Mouse (Mus musculus): ENCODE results near the gene Tmsb4x. TPM values are rescaled to one million over a fixed set of nuclear protein-coding genes. Genes with fewer than 3 reads are reported as not detected.

Gene Tmsb4x
- total RNA-seq, 2 experiments from 2014 or later, result 2,074 to 2,723 TPM

DNA sequence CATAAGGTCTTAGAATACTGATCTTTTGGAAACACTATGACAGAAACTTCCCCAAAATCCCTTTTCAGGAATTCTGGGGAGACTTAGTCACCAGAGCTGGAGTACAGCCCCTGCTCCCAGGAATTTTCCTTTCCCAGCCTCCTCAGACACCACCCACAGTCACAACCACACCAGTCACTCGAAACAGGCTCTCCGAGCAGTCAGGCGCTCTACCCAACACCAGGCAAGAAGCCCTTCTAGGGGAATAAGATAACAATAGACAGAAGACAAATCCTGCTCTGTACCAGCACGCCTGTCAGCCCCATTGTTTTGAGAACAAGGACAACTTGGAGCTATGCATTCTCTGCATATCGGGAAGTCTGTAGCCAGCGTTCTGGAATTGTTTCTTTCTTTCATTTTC lies 25.6 kb downstream of the Tmsb4x start:
- no peak for ATAC-seq (replicated peaks; ENCODE audit: poor library complexity)

DNA sequence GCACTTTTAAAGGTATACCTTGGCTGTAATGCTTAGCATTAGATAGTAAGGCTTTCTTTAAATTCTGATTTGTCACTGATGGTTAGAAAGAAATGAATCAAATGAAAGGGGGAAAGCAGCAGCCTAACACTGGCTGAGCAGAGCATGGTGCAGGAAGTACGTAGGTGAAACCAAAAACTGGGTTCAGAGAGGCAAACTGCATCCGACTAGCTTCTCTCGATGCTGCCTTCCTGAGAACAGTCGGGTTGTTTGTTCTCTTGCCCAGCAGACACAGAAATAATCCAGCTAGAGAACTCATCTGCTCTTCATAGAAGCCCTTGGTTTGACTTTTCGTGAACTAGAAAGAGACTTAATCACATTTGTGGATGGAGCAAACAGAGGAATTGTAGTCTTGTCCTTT lies 26.7 kb downstream of the Tmsb4x start:
- no peak for ATAC-seq (replicated peaks; ENCODE audit: poor library complexity)

DNA sequence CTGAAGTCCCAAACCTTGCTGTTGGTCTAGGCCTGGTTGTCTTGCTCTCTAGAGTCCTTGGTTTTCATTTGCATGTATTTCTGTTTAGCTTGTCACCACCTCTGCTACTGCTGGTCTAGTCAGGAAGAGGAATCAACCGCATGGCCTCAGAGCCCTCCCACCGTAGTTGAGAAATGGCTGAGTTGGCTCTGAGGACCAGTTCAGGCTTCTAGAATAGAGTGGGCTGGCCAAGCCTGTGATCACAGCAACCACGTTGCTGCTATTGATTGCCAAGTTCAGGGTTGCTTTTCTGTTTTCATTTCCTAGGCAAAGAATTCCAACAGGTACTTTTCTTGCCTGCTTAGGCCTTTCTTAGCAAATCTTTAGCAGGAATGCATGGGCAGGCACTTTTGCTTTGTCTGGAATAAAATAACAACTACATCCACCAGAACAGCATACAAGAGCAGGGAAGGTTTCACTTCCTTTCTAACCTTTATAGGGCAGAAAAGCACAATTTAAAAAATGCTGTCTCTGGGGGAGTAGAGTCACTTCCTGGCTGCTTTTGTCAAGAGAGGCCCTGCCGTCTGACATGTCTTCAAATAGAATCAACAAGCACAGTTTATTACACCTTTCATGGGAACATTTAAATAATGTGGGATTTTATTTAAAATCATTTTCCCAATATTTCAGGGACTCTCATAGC lies 29.0 kb downstream of the Tmsb4x start:
- peak; percentile 96 for ATAC-seq (replicated peaks; ENCODE audit: poor library complexity)

DNA sequence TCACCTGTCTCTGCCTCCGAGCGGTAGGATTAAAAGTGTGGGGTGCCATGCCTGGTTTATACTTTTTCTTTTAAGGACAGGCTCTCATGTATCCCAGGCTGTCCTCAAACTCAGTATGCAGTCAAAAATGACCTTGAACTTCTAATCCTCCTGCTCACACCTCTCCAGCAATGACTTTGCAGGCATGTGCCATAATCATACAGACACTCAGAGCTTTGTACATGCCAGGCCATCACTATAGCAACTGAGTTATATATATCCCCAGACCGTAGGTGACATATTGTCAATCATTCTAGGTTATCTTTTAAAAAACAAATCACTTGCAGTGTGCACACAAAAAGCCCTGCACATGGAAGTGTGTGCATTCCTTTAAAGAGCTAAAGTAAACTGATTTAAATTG lies 29.6 kb downstream of the Tmsb4x start:
- ATAC-seq (replicated peaks; ENCODE audit: poor library complexity), result no peak

DNA sequence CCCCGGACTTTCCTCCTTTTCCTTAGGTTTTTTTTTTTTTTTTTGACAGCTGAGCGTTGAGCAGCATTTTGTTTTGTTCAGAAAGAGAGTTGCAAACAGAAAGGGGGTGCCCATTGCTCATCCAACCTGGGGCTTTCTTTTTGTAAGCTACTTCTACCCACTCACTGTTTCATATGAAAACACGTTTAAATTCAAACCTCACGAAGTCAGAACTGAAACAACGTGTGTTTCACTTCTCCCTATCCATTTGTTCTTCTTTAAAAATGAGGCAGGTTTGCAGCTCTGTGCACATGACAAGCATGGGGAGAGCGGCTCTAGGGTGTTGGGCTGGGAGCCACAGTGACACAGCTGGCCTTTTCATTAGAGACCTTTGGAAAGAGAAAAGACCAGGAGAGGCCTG lies 33.8 kb downstream of the Tmsb4x start:
- peak; percentile 43 for ATAC-seq (replicated peaks; ENCODE audit: poor library complexity)

DNA sequence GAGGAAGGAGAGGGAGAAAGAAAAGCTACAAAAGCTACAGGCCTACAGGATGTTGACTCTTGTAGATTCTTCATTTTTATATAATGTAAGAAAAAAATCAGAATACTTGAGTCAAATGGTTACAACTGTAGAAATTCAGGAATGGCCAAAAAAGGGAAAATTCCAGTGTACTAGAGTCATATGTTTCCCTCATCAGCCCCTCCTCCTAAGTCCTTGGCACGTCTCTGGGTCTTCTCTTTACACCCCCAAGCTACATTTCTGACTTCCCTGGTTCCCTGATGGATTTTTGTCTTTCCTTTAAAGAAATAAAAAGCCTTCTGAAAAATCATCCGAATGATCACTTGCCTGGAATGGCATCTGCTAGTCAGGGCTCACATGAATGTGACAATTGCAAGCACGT lies 34.8 kb downstream of the Tmsb4x start:
- ATAC-seq (replicated peaks; ENCODE audit: poor library complexity), result no peak

DNA sequence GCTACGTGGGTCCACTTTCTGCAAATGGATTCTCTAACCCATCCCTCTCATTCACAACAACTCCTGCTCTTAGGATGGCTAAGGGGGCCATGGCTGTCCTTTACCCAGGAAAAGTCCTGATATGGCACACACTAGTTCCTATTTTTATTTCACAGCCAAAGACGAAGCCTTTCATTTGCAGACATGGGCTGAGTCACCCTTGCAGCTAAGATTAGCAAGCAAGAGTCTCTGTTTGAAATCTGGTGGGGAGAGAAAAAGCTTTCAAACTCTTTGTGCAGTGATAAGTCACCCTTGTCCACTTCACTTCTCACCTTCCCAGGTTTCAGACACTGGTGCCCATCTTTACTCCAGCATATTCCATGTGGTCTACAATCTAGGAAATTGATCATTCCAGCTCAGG lies 36.9 kb downstream of the Tmsb4x start:
- ATAC-seq (replicated peaks; ENCODE audit: poor library complexity), result no peak; the same call in 1 of the 2 replicates

DNA sequence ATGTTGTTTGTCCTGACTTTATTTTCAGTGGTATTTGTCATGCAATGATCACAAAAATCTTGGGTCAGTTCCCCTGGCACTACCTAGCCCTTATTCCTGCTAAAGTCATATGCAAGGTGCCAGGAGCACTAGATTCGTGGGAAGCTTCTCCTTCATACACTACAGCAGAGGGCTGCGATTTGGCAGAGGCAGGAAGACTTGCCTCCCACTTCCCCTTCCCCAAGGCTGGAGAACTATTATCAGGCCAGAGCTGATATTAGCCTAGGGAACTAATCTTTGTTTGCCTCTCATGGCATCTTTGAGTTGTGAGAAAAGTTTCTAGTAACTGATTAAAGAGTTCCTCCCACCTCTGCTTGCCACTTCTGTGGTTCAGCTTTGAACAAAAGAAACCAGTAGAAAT lies 37.8 kb downstream of the Tmsb4x start:
- peak; percentile 51; the same call in 1 of the 2 replicates for ATAC-seq (replicated peaks; ENCODE audit: poor library complexity)

DNA sequence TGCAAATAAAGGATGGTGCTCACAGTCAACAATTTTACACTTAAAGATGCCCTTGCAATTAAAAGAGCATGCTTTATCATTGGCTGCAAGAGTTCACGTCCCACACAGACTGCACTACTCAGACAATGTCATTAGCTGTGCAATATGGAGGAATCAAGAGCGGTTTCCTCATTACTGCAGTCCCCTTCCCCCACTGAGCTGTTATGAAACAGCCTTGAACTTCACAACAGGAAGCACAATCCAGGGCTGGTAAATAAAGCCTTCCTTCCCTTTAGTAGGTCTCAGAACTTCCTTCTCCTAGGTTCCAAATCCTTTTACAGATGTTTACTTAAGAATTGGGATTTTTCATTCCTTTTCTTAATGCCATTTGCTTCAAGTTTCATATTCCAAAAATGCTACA lies 41.8 kb downstream of the Tmsb4x start:
- peak; percentile 92 for ATAC-seq (replicated peaks; ENCODE audit: poor library complexity)

DNA sequence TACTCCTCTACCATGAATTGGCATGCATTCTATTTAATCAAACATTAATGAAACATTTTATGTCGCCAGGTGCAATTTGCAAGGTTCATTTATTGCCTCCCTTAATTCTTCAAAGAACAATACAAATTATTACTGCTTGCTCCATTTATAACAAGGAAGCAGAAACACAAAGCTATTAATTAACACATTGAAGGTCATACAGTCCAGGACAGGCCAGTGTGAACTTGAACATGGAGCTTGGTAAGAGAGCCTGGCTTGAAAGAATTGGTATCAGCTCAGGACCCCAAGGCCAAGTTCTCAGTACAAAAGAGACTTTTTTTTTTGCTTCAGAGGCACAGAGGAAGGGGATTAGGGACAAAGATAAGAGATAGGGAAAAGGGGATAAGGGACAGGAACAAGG lies 43.1 kb downstream of the Tmsb4x start:
- no peak for ATAC-seq (replicated peaks; ENCODE audit: poor library complexity)

DNA sequence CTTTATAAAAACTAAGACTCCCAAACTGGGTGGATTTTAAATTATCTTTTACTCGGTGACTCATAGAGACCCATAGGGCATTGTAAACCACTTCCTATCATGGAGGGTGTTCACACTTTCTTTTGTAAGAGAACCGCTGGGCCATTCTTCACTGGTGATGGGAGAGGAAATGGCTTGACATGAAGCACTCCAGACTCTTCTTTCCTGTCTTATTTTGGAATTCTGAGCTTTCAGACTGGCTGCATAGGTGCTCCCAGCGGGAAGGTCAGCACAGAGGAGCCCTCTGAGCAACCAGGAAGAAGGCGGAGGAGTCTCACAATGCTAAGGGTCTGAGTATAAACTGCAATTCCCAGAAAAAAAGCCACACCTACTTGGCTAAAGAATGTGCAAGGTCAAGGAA lies 51.4 kb downstream of the Tmsb4x start:
- no peak for ATAC-seq (replicated peaks; ENCODE audit: poor library complexity)

Other genes starting within 250 kb of the Tmsb4x start
- 5.4 and 8.5 TPM in 2 replicates for gene Tlr8, start 55.0 kb upstream of the Tmsb4x start, total RNA-seq (2015)
- 2.1 and 4.0 TPM in 2 replicates for gene Tlr8, start 55.0 kb upstream of the Tmsb4x start, total RNA-seq (2017)
- gene Tlr7, start 121.2 kb upstream of the Tmsb4x start, total RNA-seq (2015), result 3.1 and 4.8 TPM in 2 replicates
- 0.79 and 1.8 TPM in 2 replicates for gene Tlr7, start 121.2 kb upstream of the Tmsb4x start, total RNA-seq (2017)
- 72.7 and 76.0 TPM in 2 replicates for gene Prps2, start 173.4 kb upstream of the Tmsb4x start, total RNA-seq (2015)
- 52.3 and 53.5 TPM in 2 replicates for gene Prps2, start 173.4 kb upstream of the Tmsb4x start, total RNA-seq (2017)

Measured in megakaryocyte progenitor cell, adult 5-6 weeks (primary cell).